Mouse (Mus musculus) testis, adult 2 months (tissue): ENCODE results near the gene Fam240a.

ENCODE experiments used
- CTCF ChIP-seq: fragments of 200-500 bp; IDR thresholded peaks from 2 replicates; pipeline ENCODE4 v1.5.1; 2012; ENCODE audit warnings: low read depth, mild to moderate bottlenecking, inconsistent platforms, low read length, moderate library complexity; ENCODE audit not compliant: control insufficient read depth, insufficient read depth, insufficient replicate concordance
- POLR2A ChIP-seq: fragments of 200-500 bp; IDR thresholded peaks from 2 replicates; pipeline ENCODE4 v1.6.1; 2012; ENCODE audit warnings: low read depth, mild to moderate bottlenecking, inconsistent platforms, low read length, moderate library complexity; ENCODE audit not compliant: control insufficient read depth

DNA sequence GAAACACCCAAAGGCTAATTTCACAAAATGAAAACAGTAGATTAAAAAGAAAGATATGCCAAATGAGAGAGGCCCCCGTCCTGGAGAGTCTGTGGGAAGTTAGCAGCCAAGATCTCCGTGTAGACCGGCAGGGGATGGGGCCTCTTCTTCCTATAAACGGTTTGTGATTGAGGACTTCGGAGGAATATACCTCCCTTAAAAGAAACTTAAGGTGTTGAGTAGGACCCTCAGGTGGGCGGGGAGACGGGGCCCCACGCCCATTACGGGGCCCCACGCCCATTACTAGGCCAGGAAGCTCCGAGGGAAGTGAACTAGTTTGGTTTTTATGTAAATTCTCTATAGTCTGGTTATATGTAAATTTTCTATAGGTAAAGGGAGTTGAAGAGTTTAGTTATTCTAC, 29.3 kb upstream of the Fam240a start, which contains the start of gene Tdgf1:
- TF ChIP-seq CTCF (no peak), POLR2A (no peak)
